Mouse (Mus musculus): Measurements from ENCODE around the gene Dus3l.

The Dus3l gene

DNA sequence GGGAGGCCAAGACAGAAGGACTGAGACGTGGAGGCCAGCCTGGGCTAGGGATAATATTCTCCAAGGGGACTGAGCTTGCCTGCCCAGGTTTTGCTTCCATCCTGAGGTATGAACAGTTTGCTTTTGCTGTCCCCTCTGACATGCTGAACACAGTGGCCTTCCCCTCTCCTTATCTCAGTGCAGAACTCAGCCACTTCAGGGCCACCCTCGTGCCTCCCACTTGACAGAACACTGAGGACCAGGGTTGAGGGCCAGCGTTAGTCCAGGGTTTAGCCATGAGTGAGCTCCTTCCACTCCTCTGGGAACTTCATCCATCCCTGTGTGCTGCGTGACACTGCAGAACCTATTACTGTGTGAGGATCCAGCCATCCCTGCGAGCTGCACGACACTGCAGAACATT is 24.7 kb downstream of the Dus3l start:
- in situ Hi-C loops (cut with MboI, MseI), result no loop called here

DNA sequence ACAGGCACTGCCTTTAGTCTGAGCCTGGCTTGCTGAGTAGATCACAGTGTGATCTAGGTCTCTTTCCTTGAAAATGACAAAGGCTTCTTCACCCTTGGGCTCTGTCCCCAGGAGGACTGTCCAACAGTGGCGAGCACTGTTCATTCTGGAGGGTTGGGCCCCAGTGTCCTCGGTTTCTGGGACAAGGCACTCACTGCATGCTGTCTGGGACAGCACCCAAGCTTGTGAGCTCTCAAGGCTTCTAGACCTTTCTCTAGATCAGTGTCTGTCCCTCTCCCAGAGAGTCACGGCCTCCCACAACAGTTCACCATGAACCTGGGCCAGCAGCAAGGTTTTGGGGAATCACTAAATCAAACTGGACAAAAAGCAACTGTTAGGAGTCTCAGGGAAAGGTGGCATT is 28.0 kb downstream of the Dus3l start:
- in situ Hi-C loops (cut with MboI, MseI), result no loop called here

DNA sequence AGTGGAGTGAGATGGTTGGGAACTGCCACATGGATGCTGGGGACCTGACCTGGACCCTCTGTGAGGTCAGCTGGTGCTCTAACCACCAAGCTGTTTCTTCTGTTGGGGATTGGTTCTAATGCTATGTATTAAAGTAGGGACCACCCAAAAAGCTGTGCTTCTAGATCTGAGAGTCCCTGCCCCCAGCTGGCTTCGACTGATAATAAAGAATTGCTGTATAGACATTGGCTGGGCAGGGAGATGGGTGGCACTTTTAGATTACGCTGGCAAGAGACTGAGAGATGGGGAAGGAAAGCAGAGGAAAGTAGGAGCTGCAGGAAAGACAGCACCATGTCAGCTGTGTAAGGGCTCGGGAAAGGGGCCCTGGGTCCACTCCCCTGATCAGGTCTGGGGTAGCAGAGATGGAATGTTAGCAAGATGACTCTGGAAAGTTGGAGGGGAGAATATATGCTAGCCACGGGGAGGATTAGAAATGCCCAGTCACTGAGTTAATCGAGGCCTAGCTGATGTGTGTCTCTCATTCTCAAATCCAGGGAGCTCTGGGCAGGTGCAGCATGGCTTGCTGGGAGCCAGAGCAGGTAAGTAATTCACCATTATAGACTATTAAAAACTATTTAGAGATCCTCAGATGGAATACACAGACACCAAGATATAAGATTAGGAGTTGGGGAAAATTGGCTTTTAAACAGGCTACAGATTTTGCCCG is 29.2 kb downstream of the Dus3l start:
- in situ Hi-C loops (cut with MboI, MseI), result no loop called here

DNA sequence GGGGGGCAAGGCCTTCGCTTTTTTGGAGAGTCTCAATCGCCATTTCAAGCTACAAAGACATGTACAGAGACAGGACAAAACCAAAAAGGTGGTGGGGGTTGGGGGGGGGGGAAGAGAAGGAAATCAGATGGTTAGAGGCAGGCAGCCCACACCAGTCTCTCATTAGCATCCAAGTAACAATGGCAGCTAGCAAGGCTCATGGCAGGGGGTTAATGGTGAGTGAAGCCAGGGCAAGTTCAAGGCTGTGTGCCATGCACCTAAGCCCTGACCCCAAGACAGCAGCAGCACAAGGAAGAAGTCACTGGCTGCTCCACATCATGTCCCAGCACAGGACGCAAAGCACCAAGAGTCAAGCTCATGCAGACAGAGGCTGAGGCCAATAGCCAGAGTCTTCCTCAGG is 34.7 kb downstream of the Dus3l start:
- in situ Hi-C loops (cut with MboI, MseI), result no loop called here

DNA sequence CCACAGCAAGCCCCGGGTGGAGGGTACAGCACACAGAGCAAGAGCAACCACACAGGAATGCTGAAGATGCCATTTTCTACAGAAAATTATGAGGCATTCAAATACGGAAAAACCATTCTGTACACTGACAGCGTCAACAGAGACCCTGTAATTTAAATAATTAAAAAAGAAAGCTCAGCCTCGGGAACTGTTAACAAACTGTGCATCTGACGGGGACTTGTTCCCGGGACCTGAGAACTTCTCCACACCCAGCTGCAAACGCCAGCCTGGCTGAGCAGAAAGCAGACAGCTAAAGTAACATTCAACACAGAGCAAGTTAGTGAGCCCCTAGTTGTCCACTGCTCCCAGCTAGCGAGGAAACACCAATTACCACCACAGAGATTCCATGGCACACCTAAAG is 37.5 kb downstream of the Dus3l start:
- in situ Hi-C loops (cut with MboI, MseI), result no loop called here

DNA sequence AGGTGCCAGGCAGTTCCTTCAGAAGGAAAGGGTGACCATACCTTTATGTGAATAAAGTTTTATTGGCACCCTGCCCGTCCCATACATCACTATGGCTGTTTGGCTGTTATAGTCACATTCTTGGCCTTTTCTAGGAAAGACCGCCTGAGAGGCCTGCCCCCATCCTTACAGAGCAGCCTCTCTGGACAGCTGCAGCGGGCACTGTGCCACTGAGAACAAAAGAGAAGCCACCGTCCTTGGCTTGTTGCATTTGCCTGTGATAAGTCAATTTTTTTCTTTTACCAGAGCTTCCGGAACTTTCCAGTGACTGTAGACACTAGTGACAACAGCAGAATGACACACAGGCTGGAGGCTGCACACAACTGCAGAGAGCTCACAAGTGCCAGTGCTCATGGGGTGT is 40.4 kb downstream of the Dus3l start:
- in situ Hi-C loops (cut with MboI, MseI), result loop anchor here (5.0 kb wide), 1 partner anchor 72 kb away; the partner anchor contains the start of gene 1700061G19Rik

DNA sequence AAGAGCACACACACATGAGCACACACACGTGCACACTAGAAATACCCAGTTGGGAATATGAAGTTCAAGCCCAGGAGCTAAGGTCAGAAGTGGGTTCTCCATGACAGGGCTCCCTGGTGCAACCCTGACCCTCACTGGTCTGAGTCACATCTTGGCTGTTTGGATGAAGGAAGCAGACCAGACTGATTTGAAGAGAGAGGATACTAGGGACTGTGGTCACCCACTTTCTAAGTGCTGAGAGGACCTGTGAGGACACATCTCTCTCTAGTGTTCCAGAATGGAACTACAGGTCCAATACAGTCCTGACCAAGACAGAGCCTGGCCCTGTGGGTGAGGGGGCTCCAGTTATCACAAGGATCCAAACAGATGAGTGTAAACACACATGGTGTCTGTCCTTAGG is 41.2 kb downstream of the Dus3l start:
- in situ Hi-C loops (cut with MboI, MseI), result loop anchor here (5.0 kb wide), 1 partner anchor 72 kb away; the partner anchor contains the start of gene 1700061G19Rik

DNA sequence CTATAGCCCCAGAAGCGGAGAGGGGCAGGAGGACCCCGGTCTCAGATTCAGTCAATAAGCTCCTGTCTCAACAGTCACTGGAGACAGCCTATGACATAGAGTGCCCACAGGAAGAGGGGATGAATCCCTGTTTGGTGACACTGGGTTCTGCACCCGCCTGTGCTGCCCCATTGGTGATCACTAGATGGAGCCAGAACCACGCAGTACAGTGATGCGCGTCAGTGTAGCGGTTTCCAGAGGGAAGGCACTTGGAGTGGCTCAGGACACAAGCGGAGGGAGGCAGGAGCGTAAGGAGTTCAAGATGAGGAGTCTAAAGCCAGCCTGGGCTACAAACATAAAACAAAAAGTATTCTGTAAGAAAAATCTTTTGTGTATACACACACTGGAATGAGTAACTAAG is 44.0 kb downstream of the Dus3l start:
- in situ Hi-C loops (cut with MboI, MseI), result loop anchor here (5.0 kb wide), 1 partner anchor 69 kb away; the partner anchor contains the start of gene 1700061G19Rik

DNA sequence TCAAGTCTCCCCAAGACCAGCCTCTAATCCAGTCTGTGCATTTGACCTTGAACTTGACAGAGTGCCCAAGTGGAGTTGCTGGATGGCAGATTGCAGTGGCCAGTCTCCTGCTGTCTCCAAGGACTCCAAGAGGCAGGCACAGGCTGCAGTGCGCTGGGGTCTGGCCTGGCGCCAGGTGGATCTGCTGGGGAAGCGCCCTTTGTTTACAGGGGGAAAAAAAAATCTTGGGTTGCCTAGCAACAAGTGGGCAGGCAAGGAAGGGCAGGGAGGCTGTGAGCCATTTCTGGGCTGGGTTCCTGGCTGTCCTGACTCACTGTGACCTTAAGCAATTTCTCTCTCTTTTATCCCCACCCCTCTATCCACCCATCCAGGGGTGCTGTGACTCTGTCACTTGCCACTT is 45.7 kb downstream of the Dus3l start:
- in situ Hi-C loops (cut with MboI, MseI), result no loop called here

DNA sequence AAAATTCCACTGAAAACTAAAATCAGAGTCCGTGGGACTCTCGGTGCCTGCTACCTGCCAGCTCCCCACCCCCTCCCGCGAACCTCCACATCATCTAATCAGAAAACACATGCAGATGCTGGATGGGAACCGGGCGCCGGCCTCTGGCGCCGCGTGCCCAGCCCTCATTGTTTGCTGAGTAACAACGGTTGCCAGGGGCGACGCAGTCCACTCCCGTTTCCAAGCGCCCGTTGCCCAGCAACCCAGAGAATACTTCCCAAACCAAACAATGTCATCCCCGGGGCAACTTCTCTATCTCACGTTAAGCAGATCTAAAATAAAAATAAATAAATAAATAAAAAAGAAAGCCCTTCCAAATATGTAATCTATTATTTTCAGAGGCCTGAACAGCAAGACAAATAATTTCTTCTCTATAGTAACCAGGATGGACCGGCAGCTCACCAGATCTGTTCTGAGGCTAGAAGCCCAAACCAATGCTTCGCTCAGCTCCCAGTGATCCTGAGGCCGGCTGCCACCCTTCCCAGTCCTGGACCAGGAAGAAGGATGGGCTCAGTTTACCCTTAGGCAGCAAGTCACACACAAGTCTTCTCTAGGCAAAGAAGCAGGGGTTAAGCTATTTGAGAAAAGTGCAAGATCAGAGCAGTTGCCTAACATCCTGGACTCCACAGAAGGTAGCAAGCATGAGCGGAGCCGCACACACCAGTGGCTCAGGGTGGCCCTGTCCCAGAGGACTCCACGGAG is 49.9 kb downstream of the Dus3l start:
- in situ Hi-C loops (cut with MboI, MseI), result no loop called here

DNA sequence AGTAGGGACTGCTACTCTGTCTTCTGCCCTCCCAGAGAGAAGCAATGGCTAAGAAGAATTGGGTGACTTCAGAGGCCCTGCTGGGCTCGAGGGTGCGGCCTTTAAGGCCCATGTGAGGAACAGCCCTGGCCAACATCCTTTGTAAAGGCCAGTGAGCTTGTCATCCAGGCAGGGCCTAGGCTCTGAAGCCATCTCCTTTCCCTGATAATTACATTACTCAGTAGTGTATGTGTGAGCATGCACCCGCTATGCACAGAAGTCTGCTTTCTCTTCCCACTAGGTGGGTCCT is 50.4 kb downstream of the Dus3l start:
- in situ Hi-C loops (cut with MboI, MseI), result no loop called here

DNA sequence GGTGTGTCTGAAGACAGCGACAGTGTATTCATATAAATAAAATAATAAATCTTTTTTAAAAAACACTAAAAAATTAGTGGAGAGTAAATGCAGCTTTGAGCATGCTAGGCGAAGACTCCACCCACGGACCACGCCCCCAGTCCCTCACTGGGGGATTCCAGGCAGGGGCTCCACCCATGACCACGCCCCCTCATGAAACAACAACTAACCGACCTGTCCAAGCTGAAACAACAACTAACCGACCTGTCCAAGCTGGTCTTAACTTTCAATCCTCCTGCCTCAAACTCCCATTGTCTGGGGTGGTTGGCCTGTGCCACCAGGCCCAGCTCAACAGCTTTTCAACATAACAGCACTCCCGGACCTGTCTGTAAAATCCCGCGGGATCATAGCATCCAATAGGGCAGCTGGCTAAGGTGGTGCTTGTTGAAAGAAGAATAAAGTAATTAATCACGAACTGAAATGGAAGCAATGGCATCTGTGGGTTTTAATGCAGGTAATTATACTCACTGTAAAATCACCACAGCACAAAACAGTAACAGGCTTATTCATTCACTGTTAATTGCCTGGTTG is 53.6 kb downstream of the Dus3l start:
- in situ Hi-C loops (cut with MboI, MseI), result no loop called here

DNA sequence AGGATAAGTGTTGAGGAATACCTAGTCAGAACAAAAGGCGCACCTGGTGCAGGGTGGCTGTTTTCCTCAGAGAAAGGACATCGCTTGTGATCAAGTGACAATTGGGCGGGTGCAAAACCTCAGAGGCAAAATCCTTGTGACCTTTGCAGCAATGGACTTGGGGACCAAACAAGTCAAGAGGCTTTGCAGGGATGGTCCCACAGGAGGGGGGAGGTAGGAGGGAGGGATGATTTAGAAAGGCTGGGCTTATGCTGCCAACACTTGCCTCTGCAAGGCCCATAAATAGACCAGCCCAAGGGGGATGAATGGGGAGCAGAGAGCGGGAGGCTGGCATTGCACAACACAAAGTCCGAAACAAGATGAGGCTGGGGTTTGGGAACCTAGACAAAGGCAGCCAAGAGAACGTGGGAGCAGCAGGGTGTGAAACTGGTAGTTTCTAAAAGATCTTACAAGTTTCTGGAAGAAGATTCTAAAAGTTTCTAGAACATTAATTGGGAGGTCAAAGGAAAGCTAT is 54.5 kb downstream of the Dus3l start:
- in situ Hi-C loops (cut with MboI, MseI), result no loop called here
